In genomic region chr4:117870437-117870836, GRCm38 (mm10) we compare ENCODE assay signal across 19 mouse cellular contexts.
"Had no signal": no experiment of that assay in that cellular context is flagged by ENCODE, and none has a peak within 500 bp of the region (broad histone marks: within the 10 kb centered on the region; RNA-seq: fewer than 3 reads in every experiment).

No protein-coding gene starts in this region.

- H3K9ac ChIP-seq: lung, embryonic 15.5 days; midbrain, embryonic 13.5 days; neural tube, embryonic 12.5 days; neural tube, embryonic 15.5 days had no signal

- ATAC-seq: intestine, postnatal 0 days; midbrain, embryonic 13.5 days had no signal

- H3K4me2 ChIP-seq: lung, embryonic 15.5 days; midbrain, embryonic 13.5 days; neural tube, embryonic 12.5 days; neural tube, embryonic 15.5 days had no signal

- DNase-seq: kidney, adult 2 months; kidney, postnatal 25 days; layer of hippocampus, postnatal 36 days; lung, adult 18-20 months; lung, postnatal 10 days; lung, postnatal 36 days; thymus, adult 2 months; thymus, postnatal 14 days; thymus, postnatal 4 days had no signal

- H3K9me3 ChIP-seq: lung, embryonic 15.5 days; megakaryocyte, embryonic 14.5 days; midbrain, embryonic 10.5 days; midbrain, embryonic 13.5 days; neural tube, embryonic 12.5 days; neural tube, embryonic 15.5 days had no signal

- H3K27me3 ChIP-seq: neural tube, embryonic 15.5 days had no signal

- H3K4me3 ChIP-seq: left cerebral cortex, adult 2 months; lung, embryonic 15.5 days; megakaryocyte, embryonic 14.5 days; midbrain, embryonic 10.5 days; midbrain, embryonic 13.5 days; neural tube, embryonic 12.5 days; neural tube, embryonic 15.5 days had no signal

- H3K27ac ChIP-seq: kidney, postnatal 0 days; left cerebral cortex, adult 2 months; lung, embryonic 15.5 days; midbrain, embryonic 10.5 days; midbrain, embryonic 13.5 days; neural tube, embryonic 12.5 days; neural tube, embryonic 15.5 days; stomach, postnatal 0 days had no signal
